Mouse (Mus musculus): ENCODE data around the gene Cypt12.

The Cypt12 gene

GRCm38 (mm10) chr3:17948299-17948698 is at the start of gene Cypt12:
TSS of gene Cypt12 (plus strand) at chr3:17948410.
- DNase-seq: no peak

- no peak for DNase-seq
Measured at GRCm38 (mm10) chr3:17913796-17914195, 34.4 kb upstream of the Cypt12 start.

GRCm38 (mm10) chr3:17940206-17940605 is 8.0 kb upstream of the Cypt12 start:
- DNase-seq: no peak
